Mouse (Mus musculus) adipose tissue, adult 10 weeks (tissue): ENCODE data around the gene Gpx1. TPM values are rescaled to one million over a fixed set of nuclear protein-coding genes. Genes with fewer than 3 reads are reported as not detected.

Experiments used
- polyA plus RNA-seq: library from polyadenylated mRNA; stranded (reverse); fragments of 350-450 nt; fragmentation: Illumina TruSeq; extraction: RNeasy Lipid Tissue Mini Kit (QIAGEN cat#74804); gene quantifications from one replicate; pipeline ENCODE4 v1.2.3, GENCODE M21; 2014; ENCODE audit warnings: low read depth, low replicate concordance

The Gpx1 gene
- 621 TPM for polyA plus RNA-seq

GRCm38 (mm10) chr9:108338886-108339781, at the start of gene Gpx1:
TSS of gene Gpx1 (plus strand) at chr9:108338903.

GRCm38 (mm10) chr9:108290016-108290750, 48.5 kb upstream of the Gpx1 start, which contains the start of gene Nicn1:
TSS of gene Nicn1 (plus strand) at chr9:108290429.

GRCm38 (mm10) chr9:108296453-108297355, 42.0 kb upstream of the Gpx1 start, which contains the start of gene Amt:
TSS of gene Amt (plus strand) at chr9:108296853.

GRCm38 (mm10) chr9:108305629-108306520, 32.8 kb upstream of the Gpx1 start, which contains the start of the genes Rhoa and Tcta:
TSS of gene Rhoa (plus strand) at chr9:108306129.
TSS of gene Tcta (minus strand) at chr9:108306160.

GRCm38 (mm10) chr9:108347540-108348289, 9.0 kb downstream of the Gpx1 start, which contains the start of gene Usp4:
TSS of gene Usp4 (plus strand) at chr9:108347853.

Other genes with a start within 250 kb of the Gpx1 start
- gene Apeh, start 244.3 kb upstream of the Gpx1 start, polyA plus RNA-seq, result 51.9 TPM
- gene Bsn, start 148.5 kb upstream of the Gpx1 start, polyA plus RNA-seq, result 1.1 TPM
- gene Dag1, start 74.9 kb upstream of the Gpx1 start, polyA plus RNA-seq, result 101 TPM
- gene Nicn1, start 48.5 kb upstream of the Gpx1 start, polyA plus RNA-seq, result 30.2 TPM
- gene Amt, start 42.0 kb upstream of the Gpx1 start, polyA plus RNA-seq, result 35.7 TPM
- 287 TPM for gene Rhoa, start 32.8 kb upstream of the Gpx1 start, polyA plus RNA-seq
- gene Tcta, start 32.7 kb upstream of the Gpx1 start, polyA plus RNA-seq, result 60.6 TPM
- 60.8 TPM for gene Usp4, start 8.9 kb downstream of the Gpx1 start, polyA plus RNA-seq
- gene 1700102P08Rik, start 53.9 kb downstream of the Gpx1 start, polyA plus RNA-seq, result 2.5 TPM
- 0.40 TPM for gene Ccdc36, start 89.6 kb downstream of the Gpx1 start, polyA plus RNA-seq
- 1.6 TPM for gene BC048562, start 97.6 kb downstream of the Gpx1 start, polyA plus RNA-seq
- 20.1 TPM for gene Ccdc71, start 121.6 kb downstream of the Gpx1 start, polyA plus RNA-seq
- 61.8 TPM for gene Klhdc8b, start 122.7 kb downstream of the Gpx1 start, polyA plus RNA-seq
- gene Lamb2, start 140.8 kb downstream of the Gpx1 start, polyA plus RNA-seq, result 122 TPM
- 99.3 TPM for gene Usp19, start 151.7 kb downstream of the Gpx1 start, polyA plus RNA-seq
- gene Qars, start 168.8 kb downstream of the Gpx1 start, polyA plus RNA-seq, result 126 TPM
- 68.9 TPM for gene Qrich1, start 177.9 kb downstream of the Gpx1 start, polyA plus RNA-seq
- 69.1 TPM for gene Impdh2, start 221.4 kb downstream of the Gpx1 start, polyA plus RNA-seq
- 29.0 TPM for gene Ndufaf3, start 228.5 kb downstream of the Gpx1 start, polyA plus RNA-seq
- 95.8 TPM for gene Dalrd3, start 231.0 kb downstream of the Gpx1 start, polyA plus RNA-seq
- gene Wdr6, start 239.8 kb downstream of the Gpx1 start, polyA plus RNA-seq, result 39.9 TPM